Mouse (Mus musculus) ovary, postnatal 14 days (tissue): ENCODE measurements at regions not wholly inside any gene's neighbourhood (a gene's known extent, or its start where the extent isn't known, plus 50 kb on each side); places are given as distances from the start of the nearest gene placed in this dataset.

Source experiments
- DNase-seq: peaks from one replicate; pipeline ENCODE4 v3.0.0; 2022; ENCODE audit warnings: low spot score

DNA sequence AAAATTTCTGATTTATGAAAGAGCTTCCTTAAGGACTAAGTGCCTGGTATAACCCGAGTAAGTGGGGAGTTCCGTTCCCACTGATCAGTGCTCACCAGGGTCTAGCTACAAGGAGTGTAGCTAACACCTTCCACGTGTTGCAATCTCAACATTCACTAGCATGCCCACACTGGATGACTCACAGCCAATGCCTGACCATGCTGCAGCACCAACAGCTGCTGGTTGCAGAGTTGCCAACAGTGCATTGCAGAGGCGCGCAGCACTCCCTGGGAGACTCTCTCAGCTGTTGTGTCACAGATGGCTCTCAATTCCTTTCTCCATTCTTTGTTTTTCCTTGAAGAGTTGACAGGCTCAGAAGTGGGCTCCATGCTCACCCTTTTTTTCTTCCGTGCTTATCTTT, 787.5 kb upstream of the Tenm3 start:
- DNase-seq, result no peak

DNA sequence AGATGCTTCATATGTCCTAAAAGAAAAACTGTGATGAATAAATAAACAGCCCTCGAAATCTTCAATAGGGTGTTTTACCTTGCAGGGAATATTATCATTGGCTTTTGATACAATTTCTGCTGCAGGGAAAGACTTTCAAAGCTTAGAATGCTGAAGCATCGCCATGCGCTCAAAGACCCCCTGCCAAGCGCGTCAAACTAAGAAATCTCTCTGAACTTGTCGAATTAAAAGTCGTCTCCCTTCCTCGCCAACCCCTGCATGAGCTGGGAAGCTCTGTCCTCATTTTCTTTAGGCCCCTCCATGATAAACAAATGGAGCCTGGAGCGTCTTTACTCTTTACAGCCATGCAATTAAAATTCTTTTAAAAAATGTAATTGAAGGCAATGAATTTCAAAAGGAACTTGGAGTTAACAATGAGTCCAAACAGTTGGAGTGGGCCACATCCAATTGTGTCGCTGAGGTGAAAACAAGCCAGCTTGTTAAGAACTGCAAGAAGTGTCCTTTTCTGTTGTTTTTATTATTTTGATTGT, 784.3 kb upstream of the Tenm3 start:
- DNase-seq, result no peak

DNA sequence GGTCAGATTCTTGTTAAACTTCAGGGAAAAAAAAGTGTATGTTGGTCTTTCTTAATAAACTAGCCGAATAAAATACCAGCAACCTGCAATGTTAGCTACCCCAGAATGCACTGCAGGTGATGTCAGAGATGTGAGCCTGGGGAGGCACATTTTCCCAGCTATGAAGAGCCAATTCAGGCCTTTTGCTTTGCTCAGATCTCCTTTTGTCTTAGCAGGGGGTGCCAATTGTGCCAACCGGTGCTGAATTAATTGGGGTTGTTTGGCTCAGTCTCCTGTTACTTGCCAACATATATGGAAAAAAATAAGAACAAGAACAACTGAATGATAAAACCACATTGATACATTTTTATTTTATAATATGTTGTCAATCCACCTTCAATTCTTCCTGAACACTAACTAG, 751.8 kb upstream of the Tenm3 start:
- no peak for DNase-seq

DNA sequence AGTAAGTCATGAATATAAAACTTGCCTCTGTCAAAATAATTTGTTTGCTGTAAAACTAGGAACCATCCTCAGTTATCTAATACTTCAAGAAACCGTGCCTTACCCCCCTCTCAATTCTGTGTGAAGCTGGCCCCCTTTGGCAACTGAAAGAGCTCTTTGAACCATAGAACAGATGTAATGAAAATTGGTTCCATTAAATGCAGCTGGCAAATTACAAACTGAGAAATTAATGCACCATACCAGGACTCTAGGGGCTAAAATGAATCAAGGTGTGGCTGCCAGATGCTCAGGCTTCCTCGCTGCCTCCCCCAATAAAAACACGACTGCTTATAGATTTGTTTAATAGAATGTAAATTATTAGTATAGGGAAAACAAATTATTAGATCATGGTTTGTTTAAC, 723.7 kb upstream of the Tenm3 start:
- DNase-seq, result no peak

DNA sequence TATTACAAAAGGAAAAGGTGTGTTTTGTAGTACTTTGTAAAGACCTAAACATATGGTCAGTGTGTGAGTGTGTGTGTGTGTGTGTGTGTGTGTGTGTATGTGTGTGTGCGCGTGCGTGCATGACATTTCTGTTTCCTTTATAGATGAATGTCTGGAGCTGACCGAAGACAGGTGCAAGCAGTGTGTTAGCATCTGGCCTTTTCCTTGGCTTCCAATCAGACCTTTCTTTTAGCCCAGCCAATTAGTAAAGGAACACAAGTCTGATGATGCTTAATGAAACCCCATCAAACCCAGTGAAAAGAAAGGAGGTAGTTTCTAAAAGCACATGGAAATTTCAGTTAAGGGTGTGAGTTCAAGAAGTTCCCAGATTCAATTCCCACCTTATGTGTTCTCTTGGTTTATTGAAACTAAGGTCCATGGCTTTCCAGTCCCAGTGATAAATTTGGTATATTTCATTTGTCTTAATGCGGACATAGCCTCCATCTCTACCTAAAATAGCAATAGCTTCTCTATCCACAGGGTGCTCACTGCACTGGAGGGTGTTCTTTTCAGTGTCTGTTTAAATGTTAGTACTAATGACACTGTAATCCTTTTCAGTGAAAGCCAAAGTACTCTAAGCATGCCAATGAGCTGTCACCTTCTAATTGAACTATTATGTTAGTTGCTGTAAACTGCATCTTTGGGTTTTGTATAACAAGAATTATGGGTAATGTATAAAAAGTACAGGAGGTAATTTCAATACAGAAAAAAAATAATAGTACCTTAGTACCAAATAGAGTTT, 719.9 kb upstream of the Tenm3 start:
- no peak for DNase-seq

DNA sequence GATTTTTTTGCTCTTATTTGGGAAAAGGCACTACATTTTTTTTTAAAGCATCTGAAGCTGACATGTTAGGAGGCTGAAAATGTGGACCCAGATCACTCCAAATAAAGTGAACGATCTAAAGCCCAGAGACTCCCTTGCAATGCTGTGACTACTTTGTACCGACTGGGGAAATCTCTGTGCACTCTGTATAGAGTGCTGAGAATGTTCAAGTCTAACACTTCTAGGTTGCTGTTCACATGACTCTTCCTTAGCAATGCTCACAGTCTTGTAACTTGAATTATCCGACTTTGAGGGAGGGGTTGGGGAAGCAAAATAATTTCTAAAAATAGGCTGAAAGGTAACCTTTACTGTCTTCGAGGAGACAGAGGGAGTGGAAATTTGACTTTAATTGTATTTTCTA, 719.2 kb upstream of the Tenm3 start:
- DNase-seq, result no peak

DNA sequence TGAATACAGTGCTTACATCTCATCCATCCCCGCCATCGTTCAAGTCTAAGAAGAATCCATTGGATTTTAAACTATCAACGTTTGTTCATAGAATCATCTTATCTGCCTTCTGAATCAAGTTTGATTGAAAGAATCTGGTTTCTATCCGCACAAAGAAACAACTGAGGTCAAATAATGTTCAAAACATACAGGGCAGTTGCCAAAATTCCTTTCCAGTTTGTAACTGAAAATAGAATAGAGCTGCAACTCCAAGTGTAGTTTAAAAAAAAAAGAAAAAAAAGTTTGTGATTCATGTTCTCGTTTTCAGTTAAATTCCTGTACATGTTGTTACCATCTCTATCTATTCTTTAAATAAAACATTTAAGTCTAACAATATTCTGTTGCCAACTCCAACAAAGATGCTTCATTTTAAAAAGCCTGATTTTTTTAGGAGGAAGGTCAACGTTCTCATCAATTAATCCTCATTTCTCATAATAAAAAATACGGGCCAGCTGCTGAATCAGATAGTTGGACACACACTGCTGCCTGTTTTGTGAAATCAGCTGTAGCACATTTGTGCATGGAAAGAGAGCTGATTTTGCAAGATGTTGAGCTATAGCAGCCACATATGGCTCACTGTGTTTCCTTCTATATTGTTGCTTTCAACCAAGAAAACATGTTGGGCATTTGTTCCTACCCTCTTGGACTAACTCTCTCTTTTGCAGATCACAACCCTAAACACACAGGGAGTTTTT, 712.1 kb upstream of the Tenm3 start:
- DNase-seq, result no peak

DNA sequence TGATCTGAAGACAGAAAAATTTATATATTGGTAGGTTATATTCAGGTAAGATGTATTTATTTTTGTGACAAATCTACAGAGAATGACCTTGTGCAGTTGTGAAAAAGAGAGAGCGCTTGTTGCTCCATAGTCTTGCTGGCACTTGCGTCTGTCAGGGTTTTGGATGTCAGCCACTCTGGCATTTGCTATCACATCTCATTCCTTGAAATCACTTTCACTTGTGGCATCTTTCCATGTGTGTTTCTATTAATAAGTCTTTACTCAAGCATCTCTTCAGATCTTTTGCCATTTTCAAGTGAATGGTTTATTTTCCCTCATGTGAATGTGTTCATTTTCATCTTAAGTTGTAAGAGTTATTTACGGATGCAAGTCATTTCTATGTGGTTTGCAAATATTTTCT, 709.4 kb upstream of the Tenm3 start:
- no peak for DNase-seq

DNA sequence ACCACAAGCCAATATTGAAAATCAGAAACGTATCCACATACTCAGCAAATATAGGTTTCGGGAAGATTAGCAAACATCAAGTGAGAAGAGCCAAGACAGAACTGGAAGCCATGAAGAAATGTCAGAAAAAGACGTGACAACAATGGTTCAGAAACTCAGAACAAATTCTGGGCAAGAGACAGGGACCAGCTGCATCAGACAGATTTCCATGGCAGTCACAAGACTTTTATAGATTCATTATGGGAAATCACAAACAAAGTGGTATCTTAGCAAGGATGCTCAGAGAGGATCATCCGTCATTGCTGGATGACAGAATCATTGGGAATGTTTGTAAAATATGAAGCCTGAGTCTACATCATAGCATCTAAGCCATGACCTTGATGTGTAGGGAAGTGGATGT, 699.6 kb upstream of the Tenm3 start:
- no peak for DNase-seq

DNA sequence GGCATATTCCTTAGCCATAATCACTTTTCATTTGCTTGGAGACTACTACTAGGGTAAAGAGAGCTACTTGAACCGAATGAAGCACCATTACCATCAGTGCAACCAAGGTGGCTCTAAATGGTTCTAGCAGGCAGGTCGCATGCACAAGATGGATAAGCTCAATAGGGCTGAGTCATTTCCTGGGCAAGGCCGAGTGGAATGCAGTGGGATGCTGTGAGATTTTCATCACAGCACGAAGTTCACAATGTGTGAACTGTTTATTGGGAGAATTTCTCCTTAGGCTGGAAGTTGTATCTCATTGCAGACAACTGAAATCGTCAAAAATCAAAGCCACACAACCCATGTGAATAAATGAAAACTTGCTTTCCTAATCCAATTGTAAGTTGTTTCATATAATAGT, 697.6 kb upstream of the Tenm3 start:
- no peak for DNase-seq

DNA sequence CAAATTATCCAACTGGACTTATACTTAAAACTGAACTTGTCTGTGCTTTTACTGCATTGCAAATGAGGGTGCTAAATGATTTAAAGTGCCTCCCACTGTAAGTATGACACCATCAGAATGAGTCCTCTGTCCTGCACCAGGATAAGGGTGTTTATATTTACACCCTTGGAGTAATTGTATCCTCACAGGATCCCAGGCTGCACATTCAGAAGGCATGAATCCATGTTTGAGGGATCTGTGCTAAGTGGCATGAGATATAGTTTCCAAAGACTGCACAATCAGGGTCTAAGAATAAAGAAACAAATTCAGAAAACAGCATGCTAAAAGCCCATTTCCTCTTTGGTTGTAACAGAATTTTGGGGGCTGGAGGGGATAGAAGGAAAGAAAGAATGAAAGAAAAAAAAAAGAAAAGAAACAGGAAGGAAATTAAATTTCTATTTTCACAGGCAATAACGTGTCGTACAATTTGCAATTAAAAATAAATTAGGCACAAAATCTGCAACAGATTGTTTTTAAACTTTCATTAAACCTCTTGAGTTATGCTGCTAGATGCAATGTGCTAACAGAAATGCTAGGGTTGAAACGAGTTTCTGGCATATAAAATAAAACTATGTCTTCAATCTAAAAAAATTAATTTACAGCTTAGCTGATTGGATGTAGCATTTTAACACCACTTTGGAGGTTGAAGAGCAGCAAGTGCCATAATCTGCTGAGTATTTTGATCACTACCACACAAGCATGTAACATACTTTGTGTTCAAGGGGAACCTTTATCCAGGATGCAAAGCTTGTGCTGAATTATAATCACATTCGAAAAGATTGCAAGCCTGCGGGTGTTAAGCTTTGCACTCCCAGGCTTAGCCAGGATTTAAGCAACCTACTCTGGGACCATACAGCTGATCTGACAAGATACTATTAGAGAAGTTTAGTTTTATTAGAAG, 689.9 kb upstream of the Tenm3 start:
- DNase-seq, result no peak

DNA sequence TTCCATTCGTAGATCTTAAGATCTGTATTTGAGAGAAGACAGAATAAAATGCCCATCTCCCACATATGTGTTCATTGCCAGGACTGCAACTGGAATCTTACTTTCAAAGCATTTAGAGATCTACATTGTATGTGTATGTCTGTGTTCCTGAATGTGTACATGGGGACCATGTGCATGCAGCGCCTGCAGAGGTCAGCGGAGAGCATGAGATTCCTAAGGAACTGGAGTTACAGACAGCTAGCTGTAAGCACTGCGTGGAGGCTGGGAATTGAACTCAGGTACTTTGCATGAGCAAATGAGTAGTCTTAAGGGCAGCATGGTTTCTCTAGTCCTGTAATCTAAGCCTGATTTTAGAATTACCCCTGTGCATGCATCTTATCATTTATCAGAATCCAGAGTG, 685.5 kb upstream of the Tenm3 start:
- no peak for DNase-seq

DNA sequence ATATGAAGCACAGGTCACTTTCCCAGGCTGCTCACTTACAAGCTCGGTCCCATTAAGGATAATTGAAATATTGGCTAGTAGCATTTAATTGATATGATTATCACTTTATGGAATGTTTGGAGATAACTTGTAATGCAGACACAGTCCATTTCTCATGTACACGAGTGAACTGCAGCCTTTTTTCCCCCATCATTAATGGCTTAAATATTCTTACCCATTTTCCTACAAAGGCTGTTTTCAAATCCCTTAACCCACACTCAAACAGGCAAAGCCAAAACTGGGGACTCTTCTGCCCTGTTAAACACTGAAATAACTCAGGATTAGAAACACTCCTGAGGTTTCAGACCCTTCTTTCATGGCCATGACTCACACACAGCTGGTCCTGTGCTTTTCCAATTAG, 649.2 kb upstream of the Tenm3 start:
- no peak for DNase-seq

DNA sequence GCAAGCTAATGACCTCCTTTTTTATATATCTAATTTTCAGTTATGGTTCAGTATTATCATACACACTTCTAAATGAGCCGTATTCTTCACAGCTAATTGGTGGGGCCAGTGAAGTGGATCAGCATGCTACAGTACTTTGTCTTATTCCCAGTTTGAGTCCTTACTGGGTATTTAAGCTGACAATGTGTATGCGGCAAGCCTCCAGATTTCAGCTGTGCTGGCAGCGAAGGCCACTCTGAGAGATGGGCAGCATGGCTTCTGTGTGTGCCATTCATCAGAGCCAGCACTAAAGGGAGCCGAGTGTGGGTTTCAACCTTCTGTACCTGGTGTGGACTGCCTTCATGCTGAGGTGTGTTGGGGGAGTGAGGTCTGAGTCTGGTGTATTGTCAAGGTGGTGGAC, 641.5 kb upstream of the Tenm3 start:
- DNase-seq, result no peak

DNA sequence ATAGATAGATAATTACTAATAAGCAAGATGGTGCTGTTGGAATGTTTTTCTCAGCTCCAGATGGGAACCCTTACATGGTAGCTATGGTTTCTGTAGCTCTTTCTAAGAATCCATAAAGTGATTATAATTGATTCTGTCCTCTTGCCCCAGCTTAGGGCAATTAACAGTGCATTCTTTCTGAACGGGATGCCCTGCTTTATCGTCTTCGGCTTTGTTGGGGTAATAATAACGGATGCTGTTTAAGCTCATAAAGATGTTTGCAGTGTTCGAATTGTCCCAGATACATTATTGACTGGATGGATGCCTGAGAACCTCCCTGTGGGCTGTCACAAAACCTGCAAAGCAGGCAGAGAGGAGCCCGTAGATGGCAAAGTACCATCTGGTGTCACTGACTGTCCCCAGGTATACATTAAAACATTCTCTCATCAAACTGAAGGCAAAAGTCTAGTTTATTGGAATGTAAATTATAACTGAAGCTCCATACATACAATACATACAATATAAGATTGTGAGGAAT, 637.8 kb upstream of the Tenm3 start:
- no peak for DNase-seq

DNA sequence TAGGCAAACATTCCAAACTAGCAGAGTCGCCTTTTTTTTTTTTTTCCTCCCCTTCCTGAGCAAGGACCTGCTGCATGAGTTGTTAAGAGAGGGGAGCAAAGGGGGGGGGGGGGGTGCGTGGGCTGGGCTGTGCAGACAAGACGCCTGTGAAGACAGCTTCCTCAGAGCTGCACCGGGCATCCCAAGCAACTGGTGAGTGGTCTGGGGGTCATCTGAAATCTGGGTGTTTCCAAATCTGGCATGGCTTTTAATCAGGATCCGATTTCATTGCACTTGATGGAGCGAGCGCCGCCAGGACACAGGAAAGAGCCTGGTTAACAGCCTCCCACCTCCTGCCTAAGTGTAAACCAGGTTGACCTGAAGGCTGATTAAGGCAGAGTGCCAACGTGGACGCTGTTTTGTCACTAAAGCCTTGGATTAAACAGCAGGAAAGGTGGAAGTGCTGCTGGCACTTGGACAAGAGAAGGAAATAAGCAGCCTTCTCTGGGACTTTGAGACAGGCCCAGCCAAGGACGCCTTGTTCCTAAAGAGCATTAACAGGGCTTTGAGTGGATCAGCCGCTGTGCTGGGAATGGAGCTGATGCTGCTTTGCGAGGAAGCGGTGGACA, 622.3 kb upstream of the Tenm3 start:
- no peak for DNase-seq

DNA sequence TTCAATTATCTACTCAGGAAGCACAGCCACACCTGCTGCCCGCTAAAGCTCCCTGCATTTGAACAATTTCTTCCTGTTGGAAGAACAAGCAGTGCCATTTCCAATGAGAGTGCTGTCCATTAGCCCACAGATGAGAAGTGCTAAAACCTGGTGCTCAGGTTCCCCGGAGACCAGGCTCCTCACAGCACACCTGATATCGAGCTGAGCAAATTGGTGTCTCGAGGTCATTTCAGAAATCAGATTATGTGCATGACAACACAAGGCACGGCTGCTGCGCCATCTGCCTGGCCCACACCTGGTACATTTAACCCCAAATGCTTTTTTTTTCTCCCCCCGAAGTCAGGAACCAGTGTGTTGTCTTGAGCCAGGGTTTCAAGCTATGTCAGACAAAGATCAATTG, 621.3 kb upstream of the Tenm3 start:
- no peak for DNase-seq

DNA sequence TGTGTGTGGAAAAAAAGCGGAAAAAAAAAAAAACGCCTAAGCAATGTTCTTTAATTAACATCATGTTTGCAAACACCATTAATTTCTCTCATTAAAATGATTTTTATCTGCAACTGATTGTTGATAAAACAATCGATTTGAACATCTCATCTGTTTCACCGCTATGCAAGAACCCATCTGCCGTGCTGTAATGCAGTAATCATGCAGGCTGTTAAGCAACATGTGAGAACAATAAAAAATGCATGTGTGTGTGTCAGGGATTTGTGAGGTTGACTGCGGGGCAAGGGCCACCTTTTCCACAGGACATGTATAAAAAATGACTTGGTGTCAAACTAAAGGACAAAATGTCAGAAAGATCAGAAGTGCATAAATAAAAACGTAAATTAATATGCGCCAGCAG, 618.9 kb upstream of the Tenm3 start:
- DNase-seq, result no peak

DNA sequence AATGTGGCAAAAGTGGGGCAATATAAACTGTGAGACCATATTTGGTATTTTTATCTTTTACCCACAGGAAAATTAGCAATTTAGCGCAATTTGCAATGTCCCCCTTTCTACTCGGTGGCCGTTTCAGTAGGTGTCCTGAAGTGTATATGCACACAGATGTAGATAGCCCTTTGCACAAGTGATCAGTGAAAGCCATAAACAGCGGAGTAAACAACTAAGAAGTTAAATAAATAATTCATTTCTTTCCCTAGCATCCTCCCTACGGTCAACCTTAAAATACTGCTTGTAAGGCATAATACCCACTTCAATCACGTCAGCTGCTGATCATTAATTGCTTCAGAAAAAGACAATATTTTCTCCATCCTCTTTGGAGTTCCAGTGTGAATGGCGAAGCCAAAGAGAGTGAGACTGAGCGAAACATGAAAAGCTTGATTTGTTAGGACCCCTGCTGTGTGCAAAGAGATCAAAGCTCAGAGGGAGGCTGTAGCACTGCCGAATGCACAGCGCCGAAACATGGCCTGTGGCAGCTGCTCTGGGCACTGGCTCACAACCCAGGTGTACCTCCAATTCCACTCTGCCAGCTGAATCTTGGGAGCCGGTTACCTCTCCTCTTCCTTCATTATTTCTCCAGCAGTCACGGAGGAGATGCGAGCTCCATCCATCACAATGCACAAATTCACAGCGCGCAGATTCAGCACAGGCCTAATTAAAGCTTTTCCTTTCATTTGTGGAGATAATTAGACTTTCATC, 618.1 kb upstream of the Tenm3 start:
- DNase-seq, result no peak

DNA sequence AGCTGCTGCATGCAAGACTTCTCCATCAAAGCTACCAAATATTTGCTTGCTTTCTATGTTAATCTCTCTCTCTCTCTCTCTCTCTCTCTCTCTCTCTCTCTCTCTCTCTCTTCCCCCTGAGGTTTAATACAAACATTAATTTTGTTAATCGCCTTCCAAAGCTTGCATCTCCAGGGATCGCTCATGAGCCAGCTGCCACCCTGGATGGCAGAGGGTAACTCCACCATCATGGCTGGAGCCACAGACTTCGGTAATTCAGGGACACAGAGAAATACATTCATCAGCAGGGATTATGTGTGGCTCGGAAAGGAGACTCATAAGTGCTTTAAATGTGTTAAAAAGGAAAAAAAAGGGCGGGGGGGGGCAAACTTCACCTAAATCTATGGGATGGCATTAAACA, 601.7 kb upstream of the Tenm3 start:
- DNase-seq, result no peak

DNA sequence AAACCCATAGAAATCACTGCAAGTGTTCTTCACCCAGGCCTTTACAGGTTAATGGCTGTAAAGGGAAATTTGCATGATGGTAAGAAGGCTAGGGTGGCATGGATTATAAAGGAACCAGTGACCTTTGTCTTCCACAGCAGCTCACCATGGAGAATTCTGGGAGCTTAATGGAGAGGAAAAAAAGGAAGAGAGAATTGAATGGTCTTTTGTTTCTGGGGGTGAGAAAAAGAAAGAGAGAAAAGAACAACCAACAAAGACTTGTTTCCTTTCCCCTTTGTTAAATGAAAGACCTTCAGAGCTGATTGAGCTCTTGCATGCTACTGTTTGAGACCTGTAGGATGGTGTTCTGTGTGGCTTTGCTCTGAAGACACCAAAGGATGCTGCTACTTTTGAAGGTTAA, 597.5 kb upstream of the Tenm3 start:
- no peak for DNase-seq
